Mouse (Mus musculus) cortical plate, adult 2 months (tissue): Measurements from ENCODE around the gene Gm45753.

Experiments
- CTCF ChIP-seq: fragments of 200-500 bp; IDR thresholded peaks from 2 replicates; pipeline ENCODE4 v1.5.1; 2011; ENCODE audit warnings: mild to moderate bottlenecking, control low read depth, low read length; ENCODE audit not compliant: insufficient read depth; ENCODE audit errors: extremely low read depth
- POLR2A ChIP-seq: fragments of 200-500 bp; IDR thresholded peaks from 2 replicates; pipeline ENCODE4 v1.6.1; 2011; ENCODE audit warnings: mild to moderate bottlenecking, low read length, control low read depth; ENCODE audit not compliant: insufficient read depth; ENCODE audit errors: extremely low read depth

DNA sequence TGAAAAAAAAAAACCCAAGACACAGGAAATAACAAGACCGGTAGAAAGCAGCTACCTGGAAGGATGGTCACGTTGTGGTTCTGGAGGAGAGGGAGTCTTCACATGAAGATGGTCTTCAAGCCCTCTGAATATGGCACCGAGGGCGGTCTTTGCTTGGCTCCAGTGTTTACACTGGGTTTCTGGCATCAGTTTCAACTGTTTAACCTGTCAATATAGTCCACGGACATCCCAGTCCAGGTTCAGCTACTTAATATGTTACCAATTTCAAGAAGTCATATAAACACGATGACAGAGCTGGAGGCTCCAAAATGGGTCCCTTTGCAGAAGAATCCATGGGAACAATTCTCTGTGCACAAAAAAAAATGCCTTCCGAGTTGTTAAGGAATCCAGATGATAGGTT lies 13.6 kb downstream of the Gm45753 start, which contains the start of gene Klkb1:
- no peak for TF ChIP-seq CTCF
- no peak for TF ChIP-seq POLR2A
